Mouse (Mus musculus) regulatory T cell (primary cell): ENCODE results near the gene Gatb.

Experiments used
- in situ Hi-C: fragments of 300-600 bp; cut with MboI, MseI; formaldehyde crosslinking; loops from one replicate; pipeline ENCODE4 v1.15.1; 2025; ENCODE audit warnings: high pct_unique_total_duplicates

Gatb gene

DNA sequence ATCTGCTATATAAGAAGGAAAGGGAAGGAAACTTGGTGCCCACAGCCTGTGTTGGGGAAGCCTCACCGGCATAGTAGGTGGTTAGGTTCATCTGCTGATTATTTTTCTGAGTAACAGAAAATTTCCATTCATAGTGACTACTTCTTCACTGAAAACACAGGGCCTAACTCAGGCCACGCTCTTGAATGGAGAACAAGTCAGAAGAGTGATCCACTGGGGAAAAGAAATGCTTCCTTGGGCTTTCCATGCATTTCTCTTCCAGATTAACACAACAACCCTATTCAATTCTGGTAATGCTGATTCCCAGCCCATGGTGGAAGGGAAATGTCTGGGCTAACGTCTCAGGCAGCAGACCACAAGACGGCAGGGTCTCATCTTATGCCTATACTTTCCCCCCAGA lies 124.6 kb downstream of the Gatb start:
- in situ Hi-C loops, result loop anchor here (10.0 kb wide), 1 partner anchor 416 kb away; no protein-coding TSS in a partner anchor

DNA sequence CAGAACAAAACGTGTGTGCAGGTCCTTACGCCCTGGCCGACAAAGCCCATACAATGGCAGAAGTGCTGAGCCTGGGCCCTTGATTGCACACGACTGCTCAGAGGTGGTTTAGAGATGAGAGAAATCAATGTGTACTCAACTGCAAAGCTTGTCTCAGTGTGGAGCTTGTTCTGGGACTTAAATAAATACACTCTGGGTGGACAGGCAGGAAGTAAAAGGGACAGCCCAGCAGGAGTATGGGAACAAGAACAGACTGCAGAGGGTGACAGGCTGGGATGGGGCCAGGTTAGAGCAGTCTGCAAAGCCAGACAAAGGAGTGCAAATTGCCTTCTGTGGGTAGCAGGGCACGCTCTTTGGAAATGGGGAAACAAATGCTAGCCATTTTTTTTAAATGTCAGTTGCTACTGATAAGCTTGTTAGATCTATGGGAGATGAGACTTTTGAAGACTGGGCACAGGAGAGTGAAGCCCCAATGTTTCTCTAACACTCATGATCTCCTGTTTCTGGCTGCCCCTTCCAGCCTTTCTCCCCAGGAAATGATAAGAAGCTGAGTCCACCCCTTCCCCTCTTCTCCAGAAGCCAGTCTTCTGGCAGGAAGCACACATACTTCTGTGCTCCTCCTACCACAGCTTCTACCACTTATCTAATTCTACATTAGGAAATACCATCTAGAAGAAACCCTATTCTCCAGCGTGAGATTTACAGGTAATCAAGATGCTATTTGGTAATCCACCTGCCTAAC lies 129.4 kb downstream of the Gatb start:
- in situ Hi-C loops, result loop anchor here (10.0 kb wide), 1 partner anchor 1151 kb away; no protein-coding TSS in a partner anchor
